Mouse (Mus musculus) CH12.LX (cell line): Measurements from ENCODE around the gene Sv2b.

ENCODE experiments used
- CTCF ChIP-seq, 2 experiments: IDR thresholded peaks in 1 of 2; conservative IDR thresholded peaks in 1 of 2; 2 replicates each; pipeline ENCODE4 v1.5.1; 2011 to 2012; ENCODE audit warnings: low read depth in 2 of 2, low read length in 2 of 2, improper control_type of control experiment in 1 of 2, inconsistent platforms in 1 of 2, mild to moderate bottlenecking in 1 of 2, moderate library complexity in 1 of 2
- SMC3 ChIP-seq: IDR thresholded peaks from 2 replicates; pipeline ENCODE4 v1.6.1; 2011; ENCODE audit warnings: low read depth, low read length, improper control_type of control experiment

GRCm38 (mm10) chr7:75206671-75207070 lies 102.4 kb downstream of the Sv2b start:
- TF ChIP-seq CTCF (conservative IDR thresholded peaks at IDR 0.05 in 1 of 2, IDR thresholded peaks at IDR 0.05 in 1 of 2; ENCODE audit: low read depth in 2 of 2, low read length in 2 of 2) (no peak), SMC3 (no peak)
